Mouse (Mus musculus): Measurements from ENCODE around the gene Wdr66. TPM values are rescaled to one million over a fixed set of nuclear protein-coding genes. Genes with fewer than 3 reads are reported as not detected.

Gene Wdr66
- polyA plus RNA-seq, 1 experiment, result 1.2 TPM

- Histone ChIP-seq H3K4me3 (replicated peaks; ENCODE audit: control insufficient read depth, low read depth, low read length) (no peak overlapping the region), H3K4me1 (ENCODE audit: control insufficient read depth, insufficient read depth, low read length) (no peaks in the 10 kb centered on the region; the same call in 1 of the 2 replicates), H3K27ac (ENCODE audit: control insufficient read depth, insufficient read depth, low read depth, low read length, poor library complexity) (no peak overlapping the region)
- WGBS, result 48% methylated on average over 5 of the region's 5 CpGs
- TF ChIP-seq POLR2A (IDR thresholded peaks at IDR 0.05; ENCODE audit: borderline replicate concordance, control insufficient read depth, low read depth, low read length) (no peak), CTCF (IDR thresholded peaks at IDR 0.05; ENCODE audit: control insufficient read depth, insufficient read depth, low read length) (peak; percentile 59; the same call in 1 of the 2 replicates)
Observed at GRCm38 (mm10) chr5:123258990-123259389, 7.1 kb downstream of the Wdr66 start.

- 81% methylated on average over 8 of the region's 8 CpGs for WGBS
- no peaks in the 10 kb centered on the region; the same call in 1 of the 2 replicates for H3K4me1 ChIP-seq (ENCODE audit: control insufficient read depth, insufficient read depth, low read length)
- no peak overlapping the region for H3K27ac ChIP-seq (ENCODE audit: control insufficient read depth, insufficient read depth, low read depth, low read length, poor library complexity)
- no peak for TF ChIP-seq POLR2A (IDR thresholded peaks at IDR 0.05; ENCODE audit: borderline replicate concordance, control insufficient read depth, low read depth, low read length)
- no peak for TF ChIP-seq CTCF (IDR thresholded peaks at IDR 0.05; ENCODE audit: control insufficient read depth, insufficient read depth, low read length)
- no peak overlapping the region for H3K4me3 ChIP-seq (replicated peaks; ENCODE audit: control insufficient read depth, low read depth, low read length)
Observed at GRCm38 (mm10) chr5:123260698-123261097, 8.8 kb downstream of the Wdr66 start.

GRCm38 (mm10) chr5:123266909-123267308 lies 15.0 kb downstream of the Wdr66 start:
- Histone ChIP-seq H3K27ac (ENCODE audit: control insufficient read depth, insufficient read depth, low read depth, low read length, poor library complexity) (no peak overlapping the region), H3K4me1 (ENCODE audit: control insufficient read depth, insufficient read depth, low read length) (no peaks in the 10 kb centered on the region), H3K4me3 (replicated peaks; ENCODE audit: control insufficient read depth, low read depth, low read length) (no peak overlapping the region)
- WGBS, result 73% methylated on average over 3 of the region's 3 CpGs
- TF ChIP-seq POLR2A (IDR thresholded peaks at IDR 0.05; ENCODE audit: borderline replicate concordance, control insufficient read depth, low read depth, low read length) (no peak), CTCF (IDR thresholded peaks at IDR 0.05; ENCODE audit: control insufficient read depth, insufficient read depth, low read length) (no peak)

- no peak for TF ChIP-seq POLR2A (IDR thresholded peaks at IDR 0.05; ENCODE audit: borderline replicate concordance, control insufficient read depth, low read depth, low read length)
- no peak for TF ChIP-seq CTCF (IDR thresholded peaks at IDR 0.05; ENCODE audit: control insufficient read depth, insufficient read depth, low read length)
- no peak overlapping the region for H3K27ac ChIP-seq (ENCODE audit: control insufficient read depth, insufficient read depth, low read depth, low read length, poor library complexity)
- WGBS, result 84% methylated on average over 28 of the region's 28 CpGs
- H3K4me3 ChIP-seq (replicated peaks; ENCODE audit: control insufficient read depth, low read depth, low read length), result no peak overlapping the region
- no peaks in the 10 kb centered on the region for H3K4me1 ChIP-seq (ENCODE audit: control insufficient read depth, insufficient read depth, low read length)
Observed at GRCm38 (mm10) chr5:123268477-123269474, 16.9 kb downstream of the Wdr66 start.

- H3K4me1 ChIP-seq (ENCODE audit: control insufficient read depth, insufficient read depth, low read length), result no peaks in the 10 kb centered on the region
- 87% methylated on average over 11 of the region's 11 CpGs for WGBS
- no peak overlapping the region for H3K4me3 ChIP-seq (replicated peaks; ENCODE audit: control insufficient read depth, low read depth, low read length)
- TF ChIP-seq POLR2A (IDR thresholded peaks at IDR 0.05; ENCODE audit: borderline replicate concordance, control insufficient read depth, low read depth, low read length) (no peak), CTCF (IDR thresholded peaks at IDR 0.05; ENCODE audit: control insufficient read depth, insufficient read depth, low read length) (no peak)
- no peak overlapping the region for H3K27ac ChIP-seq (ENCODE audit: control insufficient read depth, insufficient read depth, low read depth, low read length, poor library complexity)
Observed at GRCm38 (mm10) chr5:123270917-123271316, 19.0 kb downstream of the Wdr66 start.

- Histone ChIP-seq H3K4me3 (replicated peaks; ENCODE audit: control insufficient read depth, low read depth, low read length) (no peak overlapping the region), H3K27ac (ENCODE audit: control insufficient read depth, insufficient read depth, low read depth, low read length, poor library complexity) (no peak overlapping the region), H3K4me1 (ENCODE audit: control insufficient read depth, insufficient read depth, low read length) (no peaks in the 10 kb centered on the region)
- WGBS, result 82% methylated on average over 5 of the region's 5 CpGs
- TF ChIP-seq CTCF (IDR thresholded peaks at IDR 0.05; ENCODE audit: control insufficient read depth, insufficient read depth, low read length) (no peak), POLR2A (IDR thresholded peaks at IDR 0.05; ENCODE audit: borderline replicate concordance, control insufficient read depth, low read depth, low read length) (no peak)
Observed at GRCm38 (mm10) chr5:123272927-123273326, 21.0 kb downstream of the Wdr66 start.

- H3K4me3 ChIP-seq (replicated peaks; ENCODE audit: control insufficient read depth, low read depth, low read length), result no peak overlapping the region
- no peaks in the 10 kb centered on the region for H3K4me1 ChIP-seq (ENCODE audit: control insufficient read depth, insufficient read depth, low read length)
- WGBS, result 72% methylated on average over 9 of the region's 9 CpGs
- TF ChIP-seq POLR2A (IDR thresholded peaks at IDR 0.05; ENCODE audit: borderline replicate concordance, control insufficient read depth, low read depth, low read length), result no peak
- TF ChIP-seq CTCF (IDR thresholded peaks at IDR 0.05; ENCODE audit: control insufficient read depth, insufficient read depth, low read length), result no peak
- no peak overlapping the region for H3K27ac ChIP-seq (ENCODE audit: control insufficient read depth, insufficient read depth, low read depth, low read length, poor library complexity)
Observed at GRCm38 (mm10) chr5:123276636-123277341, 24.9 kb downstream of the Wdr66 start.

- TF ChIP-seq CTCF (IDR thresholded peaks at IDR 0.05; ENCODE audit: control insufficient read depth, insufficient read depth, low read length) (no peak), POLR2A (IDR thresholded peaks at IDR 0.05; ENCODE audit: borderline replicate concordance, control insufficient read depth, low read depth, low read length) (no peak)
- no peaks in the 10 kb centered on the region for H3K4me1 ChIP-seq (ENCODE audit: control insufficient read depth, insufficient read depth, low read length)
- no peak overlapping the region for H3K27ac ChIP-seq (ENCODE audit: control insufficient read depth, insufficient read depth, low read depth, low read length, poor library complexity)
- 32% methylated on average over 7 of the region's 7 CpGs for WGBS
- no peak overlapping the region for H3K4me3 ChIP-seq (replicated peaks; ENCODE audit: control insufficient read depth, low read depth, low read length)
Observed at GRCm38 (mm10) chr5:123277342-123277701, 25.4 kb downstream of the Wdr66 start.

All from bone marrow, adult 2 months (tissue).